Mouse (Mus musculus) c-Kit-positive CD71-positive TER-119-negative erythroid progenitor cells, embryonic 14.5 days (primary cell): ENCODE measurements at regions not wholly inside any gene's neighbourhood (a gene's known extent, or its start where the extent isn't known, plus 50 kb on each side); places are given as distances from the start of the nearest gene placed in this dataset.

ENCODE experiments used
- DNase-seq: peaks from one replicate; pipeline ENCODE4 v3.0.0-alpha.2; 2013; ENCODE audit warnings: low read depth

DNA sequence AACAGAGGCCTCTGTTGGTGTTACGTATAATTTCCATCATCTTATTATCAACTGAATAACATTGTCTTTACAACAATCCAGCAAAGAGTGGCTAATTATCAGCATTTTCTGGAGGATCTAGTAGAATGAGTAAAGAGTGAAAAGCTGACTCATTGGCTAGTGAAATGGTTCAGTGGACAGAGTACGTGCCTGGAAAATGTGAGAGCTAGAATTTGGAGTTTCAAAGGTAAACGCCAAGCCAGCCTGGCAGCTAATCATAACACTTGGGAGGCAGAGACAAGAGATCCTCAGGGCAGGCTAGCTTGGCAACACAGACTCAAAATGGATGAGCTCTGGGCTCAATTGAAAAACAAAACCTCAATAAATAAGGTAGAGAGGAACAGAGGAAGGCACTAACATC, 2628.0 kb upstream of the Gm7489 start:
- DNase-seq, result no peak

GRCm38 (mm10) chr15:51264599-51265163, 2620.0 kb upstream of the Gm7489 start:
- no peak for DNase-seq

- DNase-seq, result no peak
Observed at GRCm38 (mm10) chr15:51265971-51266370, 2618.7 kb upstream of the Gm7489 start.

DNA sequence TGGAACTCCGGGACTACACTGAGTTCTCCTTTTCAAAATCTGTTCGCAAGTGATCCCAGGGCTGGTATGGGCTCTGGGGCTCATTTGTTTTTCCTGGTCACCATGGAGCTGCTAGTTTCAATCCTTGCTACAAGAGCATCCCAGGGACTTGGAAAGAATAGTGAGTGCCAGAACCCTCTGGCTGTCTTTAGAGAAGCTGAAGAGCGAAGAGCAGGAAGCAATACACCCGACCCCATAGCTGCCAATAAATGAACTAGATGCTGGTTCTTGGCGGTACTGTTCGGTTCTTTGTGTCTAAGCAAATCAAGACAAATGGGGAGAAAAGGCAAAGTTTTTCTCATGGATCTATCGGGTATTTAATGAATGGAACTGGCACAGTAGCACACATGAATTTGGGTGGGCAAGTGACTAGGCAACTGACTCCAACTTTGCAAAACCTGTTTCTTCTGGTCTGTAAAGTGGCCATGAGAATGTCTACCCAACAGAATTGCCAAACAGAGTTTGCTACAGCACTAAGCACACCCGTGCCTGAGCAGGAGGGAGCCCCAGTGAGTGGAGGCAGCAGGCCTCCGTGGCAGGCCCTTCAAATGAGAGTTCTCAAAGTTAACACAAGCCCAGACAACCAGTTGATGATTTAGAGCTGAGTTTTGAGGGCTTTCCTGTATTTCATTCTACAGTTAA, 2612.9 kb upstream of the Gm7489 start:
- no peak for DNase-seq

DNA sequence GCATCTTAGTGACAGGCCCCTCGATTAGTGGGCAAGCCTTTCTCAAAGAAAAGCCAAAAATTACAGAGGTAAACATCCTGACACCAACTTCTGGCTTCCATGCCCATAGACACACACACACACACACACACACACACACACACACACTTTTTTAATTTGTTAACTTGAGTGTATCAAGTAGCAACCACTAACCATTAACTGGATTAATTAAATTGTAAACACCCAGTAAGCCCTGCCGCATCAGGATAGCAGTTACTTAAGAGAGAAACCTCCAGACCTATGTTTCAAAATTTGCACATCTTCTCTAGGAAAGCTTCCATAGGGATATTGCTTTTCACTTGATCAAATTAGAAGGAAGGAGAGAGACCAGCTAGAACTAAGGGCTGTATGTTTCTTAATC, 2599.4 kb upstream of the Gm7489 start:
- DNase-seq, result no peak

DNA sequence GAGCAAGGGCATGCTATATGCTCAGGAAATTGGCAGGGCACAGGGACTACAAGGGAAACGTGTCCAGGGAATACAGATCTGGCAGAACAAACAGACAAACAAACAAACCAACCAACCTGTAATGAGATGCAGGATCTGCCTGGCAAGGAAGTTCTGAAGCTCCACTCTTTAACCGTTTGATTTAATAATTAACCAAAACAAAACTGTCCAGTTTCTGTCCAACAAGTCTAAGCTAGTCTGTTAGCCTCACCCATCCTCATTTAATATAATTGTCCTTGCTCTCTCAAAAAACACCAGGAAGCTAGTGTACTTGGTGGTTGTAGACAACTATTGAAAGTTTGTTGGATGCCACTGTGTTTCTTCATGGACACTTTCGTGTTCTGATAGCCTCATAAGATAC, 2598.4 kb upstream of the Gm7489 start:
- DNase-seq, result no peak

GRCm38 (mm10) chr15:51288911-51289432, 2595.7 kb upstream of the Gm7489 start:
- DNase-seq, result no peak

GRCm38 (mm10) chr15:51289916-51290315, 2594.8 kb upstream of the Gm7489 start:
- no peak for DNase-seq

GRCm38 (mm10) chr15:51291183-51291582, 2593.5 kb upstream of the Gm7489 start:
- no peak for DNase-seq

DNA sequence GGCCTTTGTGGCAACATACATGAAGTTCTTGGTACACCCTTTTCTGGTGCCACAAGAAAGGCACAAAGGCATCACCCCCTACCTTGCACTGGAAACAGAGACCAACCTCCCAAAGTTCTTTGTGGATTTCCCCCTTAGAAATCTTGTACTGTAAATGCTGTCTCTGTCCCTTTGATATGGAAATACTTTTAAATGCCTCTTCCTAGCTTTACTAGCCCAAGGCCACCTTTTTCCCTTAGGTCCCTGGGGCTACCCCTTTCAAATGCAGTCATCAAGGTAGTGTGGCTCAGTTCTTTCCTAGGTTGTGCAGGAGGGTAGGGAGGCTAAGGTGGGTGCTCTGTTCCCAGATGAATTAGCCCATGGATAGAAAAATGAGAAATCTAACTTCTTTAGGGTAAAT, 2587.9 kb upstream of the Gm7489 start:
- DNase-seq, result no peak

DNA sequence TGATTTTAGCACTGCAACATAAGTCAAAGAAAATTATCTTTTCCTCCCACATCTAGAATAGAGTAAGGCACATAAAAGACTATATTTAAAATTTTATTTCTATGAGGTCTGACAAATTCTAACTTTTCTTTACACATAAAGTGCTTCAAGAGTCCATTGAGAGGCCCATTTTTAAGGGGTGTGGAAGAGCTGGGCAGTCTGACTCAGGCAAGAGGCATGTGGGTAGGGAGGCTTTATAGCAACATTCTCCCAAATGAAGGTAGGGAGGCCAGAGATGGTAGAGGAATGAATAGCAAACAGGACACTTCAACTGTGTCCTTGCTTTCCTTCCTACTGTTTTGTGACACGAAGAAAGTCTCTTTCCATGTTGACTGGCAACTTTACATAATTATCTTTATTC, 2566.6 kb upstream of the Gm7489 start:
- DNase-seq, result no peak

GRCm38 (mm10) chr15:51318760-51319159, 2565.9 kb upstream of the Gm7489 start:
- no peak for DNase-seq

DNA sequence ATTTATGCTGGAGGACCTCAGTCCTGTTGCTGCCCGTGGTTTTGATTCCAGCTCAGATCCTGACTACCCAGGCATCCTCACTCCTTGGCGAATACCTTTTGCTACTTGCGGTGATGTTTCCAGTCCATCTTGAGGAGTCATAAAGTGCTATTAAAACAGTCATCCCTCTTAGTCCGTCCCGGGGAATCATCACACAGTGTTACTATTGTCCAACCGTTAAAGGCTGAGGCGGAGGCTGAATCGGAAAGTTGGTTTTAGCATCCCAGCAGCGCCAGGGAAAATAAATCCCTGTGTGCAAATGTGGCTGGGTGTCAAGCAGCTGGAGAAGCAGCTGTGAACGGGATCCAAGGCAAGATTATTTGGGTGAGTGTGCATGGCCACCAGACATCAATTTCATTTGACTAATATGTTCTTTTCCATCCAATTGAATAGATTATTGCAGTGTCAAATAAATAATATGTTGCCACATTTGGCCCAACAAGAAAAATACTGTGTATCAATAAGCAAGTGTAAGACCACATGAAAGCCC, 2564.3 kb upstream of the Gm7489 start:
- no peak for DNase-seq

- DNase-seq, result no peak
Observed at GRCm38 (mm10) chr15:51323284-51323683, 2561.4 kb upstream of the Gm7489 start.

DNA sequence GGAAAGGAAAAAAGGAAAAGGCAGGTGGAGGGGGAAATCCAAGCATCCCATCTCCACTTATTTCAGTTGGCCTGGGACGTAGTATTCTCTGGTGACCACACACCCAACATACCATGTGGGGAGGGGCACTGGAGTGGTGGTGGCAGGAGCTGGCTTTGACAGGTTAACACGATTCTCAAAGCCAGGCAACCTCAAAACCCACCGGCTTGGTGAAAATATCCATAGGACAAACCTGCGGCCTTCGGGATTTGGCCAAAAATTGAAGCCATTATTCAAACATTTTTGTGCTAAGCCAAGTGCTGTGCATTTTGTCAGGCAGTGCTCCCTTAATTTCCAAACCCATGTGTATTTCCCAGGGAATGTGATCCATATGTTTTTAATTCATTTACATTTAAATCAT, 2560.5 kb upstream of the Gm7489 start:
- DNase-seq, result no peak

- no peak for DNase-seq
Observed at GRCm38 (mm10) chr15:51327702-51328101, 2557.0 kb upstream of the Gm7489 start.

DNA sequence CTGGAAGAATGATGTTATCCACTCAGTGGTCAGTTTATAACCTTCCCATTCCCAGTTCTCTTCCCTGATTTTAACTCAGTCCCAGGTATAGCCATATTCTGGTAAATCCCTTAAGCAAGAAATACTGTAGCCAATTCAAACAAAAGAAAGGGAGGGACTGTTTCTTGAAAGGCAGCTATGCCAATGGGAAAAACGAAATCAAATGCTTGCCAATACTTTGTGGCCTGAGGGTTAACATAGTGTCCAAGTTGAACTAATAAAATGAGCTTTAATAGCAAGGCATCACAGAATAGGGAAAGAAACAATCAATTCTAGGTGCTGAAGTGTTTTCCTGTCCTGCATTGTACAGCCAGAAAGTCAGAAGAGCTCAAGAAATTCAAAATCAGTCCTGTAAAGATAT, 2548.3 kb upstream of the Gm7489 start:
- DNase-seq, result no peak

- no peak for DNase-seq
Observed at GRCm38 (mm10) chr15:51346301-51346700, 2538.4 kb upstream of the Gm7489 start.

DNA sequence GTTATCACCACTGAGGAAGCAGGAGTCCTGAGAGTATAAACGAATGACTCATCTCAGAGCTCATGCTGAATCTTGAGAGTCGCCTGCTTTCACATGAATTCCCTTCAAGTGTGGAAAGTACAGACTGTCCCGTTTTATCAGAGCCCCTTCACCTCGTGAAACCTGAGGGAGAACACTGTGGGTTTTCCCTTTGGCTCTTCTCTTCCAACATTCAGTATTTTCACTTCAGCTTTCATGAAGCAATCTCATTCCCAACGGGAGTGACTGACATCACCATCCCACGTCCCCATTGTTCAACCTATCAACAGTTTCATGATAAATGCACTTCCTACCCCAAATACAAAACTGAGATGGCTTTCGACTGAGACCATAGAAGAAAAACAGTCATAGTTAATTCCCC, 2521.3 kb upstream of the Gm7489 start:
- no peak for DNase-seq

- no peak for DNase-seq
Observed at GRCm38 (mm10) chr15:51371162-51371561, 2513.5 kb upstream of the Gm7489 start.

GRCm38 (mm10) chr15:51390383-51390782, 2494.3 kb upstream of the Gm7489 start:
- no peak for DNase-seq

- no peak for DNase-seq
Observed at GRCm38 (mm10) chr15:51391352-51391751, 2493.4 kb upstream of the Gm7489 start.
